Mouse (Mus musculus) embryo, embryonic 11 days (tissue): ENCODE data around the gene Ttc30a1.
"Not testable (repeated sequence)": the region's sequence is repeated elsewhere in the genome, so short reads cannot be mapped to it uniquely, and the experiment has no call there.

ENCODE experiments used
- DNase-seq: peaks from one replicate; pipeline ENCODE4 v3.0.0-alpha.2; 2015

Ttc30a1 gene

DNA sequence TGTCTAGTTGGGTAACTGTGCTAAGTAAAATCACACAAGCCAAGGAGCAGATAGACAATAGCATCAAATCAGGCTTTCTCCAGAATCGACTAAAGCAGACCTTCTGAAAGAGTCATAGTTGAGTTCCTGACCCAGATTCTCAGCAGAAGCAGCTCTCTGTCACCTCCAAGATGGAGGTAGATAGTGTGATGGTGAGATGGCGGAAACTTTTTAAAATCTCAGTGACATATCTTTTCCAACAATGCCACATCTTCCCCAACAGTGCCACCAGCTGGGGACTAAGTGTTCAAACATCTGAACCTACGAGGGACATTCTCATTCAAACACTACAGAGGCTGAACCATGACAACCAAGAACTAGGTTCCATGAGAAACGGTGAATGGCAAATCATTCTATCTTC, 859 bp upstream of the Ttc30a1 start:
- no peak for DNase-seq

DNA sequence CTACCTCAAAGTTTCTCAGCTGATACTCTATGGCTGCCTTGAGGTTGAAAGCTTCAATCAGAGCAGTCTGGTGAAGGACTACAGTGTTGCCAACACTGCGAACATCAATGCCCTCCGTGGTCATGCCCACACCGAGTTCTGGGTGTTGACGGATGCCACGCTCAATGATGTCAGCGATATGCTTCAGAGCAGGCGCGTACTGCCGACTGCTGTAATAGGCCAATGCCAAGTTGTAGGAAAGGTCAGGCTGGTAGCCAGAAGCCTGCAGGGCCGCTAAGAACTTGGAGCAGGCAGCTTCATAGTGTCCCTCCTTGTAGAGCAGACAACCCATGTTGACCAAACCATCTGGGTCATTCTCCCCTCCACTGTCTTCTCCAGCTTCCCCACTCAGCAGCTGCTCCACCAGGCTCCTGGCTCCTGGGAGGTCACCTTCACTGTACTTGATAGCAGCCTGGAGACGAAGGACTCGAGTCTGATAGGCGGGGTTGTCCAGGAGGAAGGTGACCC, 781 bp downstream of the Ttc30a1 start:
- not testable (repeated sequence) for DNase-seq

- DNase-seq, result peak; percentile 69
Observed at GRCm38 (mm10) chr2:75977752-75978368, 3.9 kb downstream of the Ttc30a1 start, which contains the start of gene Ttc30a2. TSS of gene Ttc30a2 (minus strand) at chr2:75978170.

GRCm38 (mm10) chr2:75976070-75976469, 5.7 kb downstream of the Ttc30a1 start:
- DNase-seq, result not testable (repeated sequence)

GRCm38 (mm10) chr2:75974131-75974530, 7.6 kb downstream of the Ttc30a1 start:
- DNase-seq, result no peak

GRCm38 (mm10) chr2:75964972-75965371, 16.8 kb downstream of the Ttc30a1 start:
- DNase-seq, result peak; percentile 84

DNA sequence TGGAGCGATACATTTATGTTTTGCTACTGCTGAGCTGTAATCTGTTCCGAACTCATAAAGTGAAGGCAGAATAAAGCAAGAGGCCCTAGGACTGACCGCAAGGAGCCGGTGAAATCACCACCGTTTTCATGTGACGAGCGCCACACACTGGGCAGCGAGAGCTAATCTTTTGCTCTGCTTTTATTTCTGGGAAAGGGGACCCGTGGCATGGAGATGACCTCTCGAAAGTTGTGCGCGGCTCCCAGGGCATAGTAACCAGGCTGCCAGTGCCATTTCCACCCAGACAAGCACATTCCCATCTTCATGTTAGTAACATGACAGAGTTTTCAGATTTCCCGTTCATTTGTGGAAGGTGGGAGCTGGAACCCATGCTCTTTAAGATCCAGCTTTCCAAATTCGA, 17.3 kb downstream of the Ttc30a1 start:
- peak; percentile 86 for DNase-seq

DNA sequence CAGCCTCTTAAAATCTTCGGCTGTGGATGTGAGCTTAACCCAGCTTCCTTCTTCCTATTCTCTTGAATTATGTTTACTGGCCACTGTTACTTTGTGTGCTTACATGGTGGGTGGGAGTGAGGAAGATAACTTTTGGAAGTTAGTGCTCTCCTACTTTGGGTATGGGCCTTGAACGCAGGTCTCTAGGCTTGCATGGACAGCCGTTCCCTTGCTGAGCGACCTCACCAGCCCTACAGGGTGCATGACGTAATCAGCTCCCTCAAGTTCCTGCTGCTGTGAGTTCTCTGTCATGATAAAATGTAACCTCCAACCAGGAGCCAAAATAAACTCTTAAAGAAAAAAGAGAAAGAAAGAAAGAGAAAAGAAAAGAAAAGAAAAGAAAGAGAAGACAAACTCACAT, 17.7 kb downstream of the Ttc30a1 start:
- no peak for DNase-seq

- DNase-seq, result no peak
Observed at GRCm38 (mm10) chr2:75963211-75963840, 18.4 kb downstream of the Ttc30a1 start.

GRCm38 (mm10) chr2:75960366-75961330, 21.1 kb downstream of the Ttc30a1 start:
- DNase-seq, result peak; percentile 56

DNA sequence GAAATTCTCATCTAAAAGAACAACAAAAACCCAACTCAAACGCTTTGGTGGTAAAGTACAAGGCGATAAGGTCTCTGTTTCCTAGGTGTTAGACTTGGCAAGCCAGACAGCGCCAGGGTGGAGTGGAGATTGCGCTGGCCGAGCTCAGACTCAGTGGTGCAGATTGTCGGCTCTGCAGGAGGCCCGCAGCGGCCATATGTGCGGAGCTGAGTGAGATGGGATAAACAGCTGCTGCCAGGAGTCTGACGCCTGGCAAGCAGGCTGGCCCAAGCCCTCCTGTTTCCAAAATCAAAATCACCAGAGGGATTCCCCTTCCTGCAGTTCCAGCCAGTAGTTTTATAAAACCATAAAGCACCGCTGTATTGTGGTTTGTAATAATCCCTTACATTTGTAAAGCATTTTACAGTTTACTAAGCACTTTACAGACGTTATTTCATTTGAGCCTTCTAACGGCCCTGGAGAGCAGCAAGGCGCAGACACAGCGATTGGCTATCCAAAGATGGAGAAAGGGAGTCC, 21.9 kb downstream of the Ttc30a1 start:
- DNase-seq, result peak; percentile 72

DNA sequence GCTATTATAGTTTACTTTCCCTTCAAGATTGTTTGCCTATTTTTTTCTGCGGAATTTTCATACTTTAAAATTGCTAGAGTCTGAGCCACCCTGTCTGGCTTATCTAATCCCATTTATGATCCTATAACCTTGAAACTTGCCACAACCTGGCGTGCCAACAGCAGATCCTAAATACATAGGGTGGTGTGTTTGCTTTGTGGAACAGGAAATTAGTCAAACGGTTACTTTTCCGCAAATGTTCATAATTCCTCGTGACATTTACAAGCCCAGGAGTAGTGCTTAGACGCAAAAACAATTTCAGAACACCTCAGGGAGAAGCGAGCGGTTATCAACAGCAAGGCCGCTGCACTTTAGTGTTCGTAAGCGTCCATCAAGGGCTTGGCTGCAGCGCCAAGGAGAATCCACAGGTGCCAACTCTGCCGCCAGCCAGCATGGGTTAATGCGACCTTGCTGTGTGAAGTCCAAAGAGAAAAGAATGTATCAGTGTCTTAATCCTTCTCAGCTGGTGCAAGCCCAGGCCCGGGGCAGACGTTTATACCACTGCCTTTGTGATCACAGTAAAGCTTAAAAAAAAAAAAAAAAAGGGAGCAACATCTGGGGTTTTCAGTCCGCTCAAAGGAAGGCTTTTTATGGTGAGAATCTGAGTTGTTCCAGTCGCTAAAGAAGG, 22.5 kb downstream of the Ttc30a1 start:
- peak; percentile 63 for DNase-seq

DNA sequence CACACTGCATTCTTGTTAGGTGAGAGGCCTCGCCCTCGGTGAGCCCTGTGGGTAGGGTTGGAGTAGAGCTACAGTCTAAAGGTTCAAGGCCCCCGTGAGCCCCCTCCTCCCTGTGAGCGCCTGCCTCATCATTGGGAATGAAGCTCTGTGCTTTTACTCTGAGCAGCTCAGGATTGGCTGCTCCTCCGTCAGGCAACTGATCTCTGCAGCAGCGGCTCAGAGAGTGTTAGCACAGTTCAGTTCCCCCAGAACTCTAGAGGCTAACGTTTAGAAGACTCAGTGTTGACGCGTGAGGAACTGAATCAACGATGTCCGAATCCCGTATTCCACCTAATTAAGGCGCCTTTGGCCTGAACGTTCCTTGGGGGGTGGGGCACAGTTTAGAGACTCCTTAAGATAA, 26.1 kb downstream of the Ttc30a1 start:
- no peak for DNase-seq

DNA sequence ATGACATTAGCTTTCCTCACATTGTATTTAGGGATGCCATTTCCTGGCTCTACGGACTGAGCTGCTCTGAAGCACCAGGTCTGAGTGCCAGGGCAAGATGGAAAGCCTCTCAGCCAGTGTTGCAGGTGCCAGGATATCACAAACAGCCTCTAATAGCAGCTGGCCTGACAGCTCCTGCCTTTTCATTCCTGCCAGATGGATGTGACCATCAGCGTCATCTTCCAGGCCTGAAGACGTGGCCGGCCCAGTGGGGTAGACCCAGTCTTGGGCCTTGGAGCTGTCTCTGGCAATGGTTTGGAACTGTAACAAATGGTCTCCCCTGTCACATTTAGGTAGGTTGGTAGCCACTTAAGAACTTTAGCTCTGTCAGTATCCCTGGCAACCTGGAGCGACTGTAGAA, 28.4 kb downstream of the Ttc30a1 start:
- no peak for DNase-seq

GRCm38 (mm10) chr2:75950685-75951084, 31.1 kb downstream of the Ttc30a1 start:
- DNase-seq, result no peak

DNA sequence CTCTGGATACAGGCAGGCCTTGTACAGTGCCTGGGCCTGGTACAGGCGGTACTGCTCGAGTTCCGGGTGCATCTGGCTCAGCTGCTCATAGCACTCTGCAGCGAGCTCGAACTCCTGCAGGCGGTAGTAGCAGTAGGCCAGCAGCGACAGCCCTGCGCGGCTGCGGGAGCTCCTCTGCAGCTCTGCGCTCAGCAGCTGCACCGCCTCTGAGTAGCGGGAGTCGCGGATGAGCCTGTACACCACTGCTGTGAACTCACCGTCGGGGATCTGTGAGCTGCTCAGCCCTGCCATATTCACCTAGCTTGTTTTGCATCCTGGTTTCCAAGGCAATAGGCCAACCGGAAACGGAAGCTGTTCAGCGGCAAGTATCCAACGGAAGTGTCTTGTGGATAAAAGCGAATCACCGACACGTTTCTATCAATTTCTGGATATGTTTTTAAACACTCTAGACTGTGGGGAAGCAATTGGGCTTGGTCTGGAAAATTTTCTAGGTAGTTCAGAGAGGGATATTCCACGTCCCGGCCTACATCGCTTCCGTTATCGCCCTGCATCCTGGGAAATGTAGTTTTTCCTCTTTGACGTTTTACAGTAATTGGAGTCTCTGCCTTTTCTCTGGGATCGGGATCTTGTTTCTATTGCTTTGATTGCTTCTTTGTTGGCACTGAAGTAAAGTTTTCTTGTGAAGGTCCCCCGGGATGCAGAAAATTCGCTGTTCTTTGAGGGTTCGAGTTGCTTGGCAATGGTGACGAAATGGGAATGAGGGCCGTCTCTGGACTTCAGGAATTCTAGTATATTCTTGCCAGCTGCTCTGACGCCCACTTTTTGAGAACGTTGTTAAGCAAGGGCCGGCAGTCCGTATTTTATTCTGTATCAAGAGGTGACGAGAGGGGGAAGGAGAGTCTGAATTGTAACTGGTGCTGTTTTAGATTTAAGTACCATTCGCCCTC, 43.4 kb downstream of the Ttc30a1 start, which contains the start of gene Ttc30b:
Gene Ttc30b (minus strand): TSS at position 469 of the 947 bp plus-strand sequence.
- DNase-seq, result peak; percentile 90

GRCm38 (mm10) chr2:75937520-75938116, 44.1 kb downstream of the Ttc30a1 start:
- not testable (repeated sequence) for DNase-seq

DNA sequence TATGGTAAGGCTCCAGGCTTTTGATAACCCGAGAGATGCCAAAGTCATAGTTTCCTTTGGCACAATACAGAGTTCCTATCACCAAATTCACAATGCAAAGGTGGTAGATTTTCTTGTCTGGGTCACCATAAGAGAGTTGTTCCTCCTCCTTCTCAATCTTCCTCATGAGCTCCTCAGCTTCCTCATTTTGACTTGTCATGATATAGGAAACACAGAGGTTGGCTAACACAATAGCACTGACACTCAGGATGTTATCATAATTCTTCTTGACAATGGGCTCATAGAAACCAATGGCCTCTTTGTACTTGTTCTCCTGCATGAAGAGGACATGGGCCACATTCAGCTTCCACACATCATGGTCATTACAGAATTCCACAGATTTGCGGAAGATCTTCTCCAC, 45.1 kb downstream of the Ttc30a1 start:
- not testable (repeated sequence) for DNase-seq

DNA sequence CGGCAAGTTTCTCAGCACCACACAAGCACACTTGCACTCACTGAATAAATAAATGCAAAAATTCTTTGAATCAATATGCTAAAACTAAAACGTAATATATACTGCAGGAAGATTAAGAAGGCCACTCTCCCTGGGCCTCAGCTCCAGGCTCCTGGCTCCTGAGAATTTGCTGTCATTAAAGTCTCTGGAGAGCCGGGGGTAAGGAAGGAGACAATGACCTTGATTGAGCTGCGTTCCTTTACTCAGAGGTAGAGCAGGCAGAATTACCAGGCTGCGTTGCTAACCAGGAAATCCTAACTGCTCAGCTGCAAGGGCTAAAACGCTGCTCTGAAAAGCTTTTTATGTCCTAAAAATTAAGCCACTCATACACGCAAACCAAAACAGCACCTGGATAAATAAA, 48.2 kb downstream of the Ttc30a1 start:
- DNase-seq, result no peak

- no peak for DNase-seq
Observed at GRCm38 (mm10) chr2:75930941-75931340, 50.8 kb downstream of the Ttc30a1 start.
